Mouse (Mus musculus): ENCODE measurements around the gene Armc7. TPM values are rescaled to one million over a fixed set of nuclear protein-coding genes. Genes with fewer than 3 reads are reported as not detected.

Armc7 gene
- total and polyA plus RNA-seq, 2 experiments from 2014 or later, result 13.4 to 14.0 TPM

DNA sequence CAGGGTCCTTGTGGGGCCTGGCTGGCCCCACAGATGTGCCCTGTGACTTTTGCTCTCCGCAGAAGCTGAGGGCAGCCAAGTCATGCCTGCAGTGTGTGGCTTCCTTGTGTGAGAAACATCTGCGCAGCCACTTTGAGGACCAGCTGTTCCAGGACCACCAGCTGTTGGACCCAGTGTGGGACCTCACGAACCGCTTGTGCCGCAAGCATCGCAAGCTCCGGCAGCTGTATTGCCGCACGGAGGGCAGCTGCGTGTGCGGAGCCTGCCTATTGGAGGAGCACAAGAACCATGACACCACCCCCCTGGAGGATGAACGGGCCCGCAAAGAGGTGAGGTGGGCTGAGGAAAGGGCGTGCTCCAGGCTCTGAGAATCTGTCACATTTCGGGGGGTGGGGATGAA lies 34.0 kb upstream of the Armc7 start:
- no peak for TF ChIP-seq CTCF (IDR thresholded peaks at IDR 0.05)
- no peak overlapping the region for H3K4me3 ChIP-seq (ENCODE audit: low read depth, low read length)
- H3K27me3 ChIP-seq (ENCODE audit: insufficient read depth, low read length), result no peaks in the 10 kb centered on the region
- ATAC-seq (ENCODE audit: low FRiP score) (no peak), DNase-seq (ENCODE audit: low spot score) (no peak)
- no peak overlapping the region for H3K9ac ChIP-seq (replicated peaks; ENCODE audit: low read length, poor library complexity, severe bottlenecking)
- H3K27ac ChIP-seq (ENCODE audit: low read depth, low read length), result no peak overlapping the region
- WGBS, result 55% methylated on average over 15 of the region's 15 CpGs
- H3K9me3 ChIP-seq (ENCODE audit: low read length), result no peaks in the 10 kb centered on the region
- H3K36me3 ChIP-seq (ENCODE audit: insufficient read depth, low read length), result no peaks in the 10 kb centered on the region
- no peak overlapping the region for H3K4me2 ChIP-seq (ENCODE audit: low read depth, low read length, poor library complexity, severe bottlenecking)
- H3K4me1 ChIP-seq (ENCODE audit: insufficient read depth, low read length), result no peaks in the 10 kb centered on the region

DNA sequence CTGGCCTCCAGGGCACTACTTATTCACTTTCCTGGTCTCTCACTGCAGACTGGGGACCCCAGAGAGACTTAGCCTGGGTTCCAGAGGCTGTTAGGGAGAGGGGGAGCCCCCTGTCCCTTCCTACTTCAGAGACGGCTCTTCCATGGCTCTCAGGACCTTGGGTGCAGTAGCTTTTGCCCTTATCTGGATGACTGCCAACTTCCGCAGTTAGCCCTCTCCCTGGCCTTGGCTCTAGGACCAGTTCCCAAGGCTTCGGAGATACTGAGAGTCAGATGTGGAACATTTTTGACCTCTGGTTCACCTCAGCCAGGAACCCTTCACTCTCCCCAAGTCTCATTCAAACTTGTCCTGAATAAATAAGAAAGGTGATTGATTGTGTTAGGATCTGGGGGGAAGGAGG lies 28.6 kb upstream of the Armc7 start:
- WGBS, result 76% methylated on average over 3 of the region's 3 CpGs
- no peaks in the 10 kb centered on the region for H3K27me3 ChIP-seq (ENCODE audit: insufficient read depth, low read length)
- no peaks in the 10 kb centered on the region for H3K9me3 ChIP-seq (ENCODE audit: low read length)
- no peak for TF ChIP-seq CTCF (IDR thresholded peaks at IDR 0.05)
- no peaks in the 10 kb centered on the region for H3K4me1 ChIP-seq (ENCODE audit: insufficient read depth, low read length)
- ATAC-seq (ENCODE audit: low FRiP score), result no peak
- no peak overlapping the region for H3K4me2 ChIP-seq (ENCODE audit: low read depth, low read length, poor library complexity, severe bottlenecking)
- no peak overlapping the region for H3K4me3 ChIP-seq (ENCODE audit: low read depth, low read length)
- no peaks in the 10 kb centered on the region for H3K36me3 ChIP-seq (ENCODE audit: insufficient read depth, low read length)
- H3K27ac ChIP-seq (ENCODE audit: low read depth, low read length), result no peak overlapping the region
- H3K9ac ChIP-seq (replicated peaks; ENCODE audit: low read length, poor library complexity, severe bottlenecking), result no peak overlapping the region
- DNase-seq (ENCODE audit: low spot score), result no peak

DNA sequence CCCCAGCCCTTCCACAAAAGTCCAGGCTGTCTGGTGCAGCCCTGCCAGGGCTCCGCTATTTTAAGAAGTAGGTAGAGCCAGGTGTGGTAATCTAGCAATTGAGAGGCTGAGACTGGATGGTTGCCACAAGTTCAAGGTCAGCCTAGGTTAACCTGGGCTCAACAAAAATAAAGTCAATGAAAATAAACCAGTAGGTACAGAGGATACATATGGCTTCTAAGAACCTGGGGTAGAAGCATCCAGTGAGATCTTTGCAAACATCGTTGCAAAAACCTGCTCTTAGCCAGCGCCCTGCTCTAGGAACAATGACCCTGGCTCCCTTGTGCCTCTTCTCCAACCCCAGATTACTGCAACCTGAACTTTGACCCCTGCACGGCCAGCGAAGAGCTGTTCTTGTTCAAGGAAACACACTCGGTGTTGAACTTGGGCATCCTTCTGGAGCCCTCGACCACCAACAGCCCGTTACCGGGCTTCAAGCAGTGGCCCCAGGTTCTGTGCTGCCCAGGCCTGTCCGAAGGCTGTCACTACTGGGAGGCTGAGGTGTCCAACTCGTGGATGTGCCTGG lies 28.1 kb upstream of the Armc7 start:
- no peaks in the 10 kb centered on the region for H3K9me3 ChIP-seq (ENCODE audit: low read length)
- no peak for ATAC-seq (ENCODE audit: low FRiP score)
- no peak overlapping the region for H3K9ac ChIP-seq (replicated peaks; ENCODE audit: low read length, poor library complexity, severe bottlenecking)
- no peak for TF ChIP-seq CTCF (IDR thresholded peaks at IDR 0.05)
- DNase-seq (ENCODE audit: low spot score), result no peak
- H3K4me1 ChIP-seq (ENCODE audit: insufficient read depth, low read length), result no peaks in the 10 kb centered on the region
- WGBS, result 82% methylated on average over 11 of the region's 11 CpGs
- H3K36me3 ChIP-seq (ENCODE audit: insufficient read depth, low read length), result no peaks in the 10 kb centered on the region
- H3K4me3 ChIP-seq (ENCODE audit: low read depth, low read length), result no peak overlapping the region
- no peaks in the 10 kb centered on the region for H3K27me3 ChIP-seq (ENCODE audit: insufficient read depth, low read length)
- no peak overlapping the region for H3K27ac ChIP-seq (ENCODE audit: low read depth, low read length)
- H3K4me2 ChIP-seq (ENCODE audit: low read depth, low read length, poor library complexity, severe bottlenecking), result no peak overlapping the region

DNA sequence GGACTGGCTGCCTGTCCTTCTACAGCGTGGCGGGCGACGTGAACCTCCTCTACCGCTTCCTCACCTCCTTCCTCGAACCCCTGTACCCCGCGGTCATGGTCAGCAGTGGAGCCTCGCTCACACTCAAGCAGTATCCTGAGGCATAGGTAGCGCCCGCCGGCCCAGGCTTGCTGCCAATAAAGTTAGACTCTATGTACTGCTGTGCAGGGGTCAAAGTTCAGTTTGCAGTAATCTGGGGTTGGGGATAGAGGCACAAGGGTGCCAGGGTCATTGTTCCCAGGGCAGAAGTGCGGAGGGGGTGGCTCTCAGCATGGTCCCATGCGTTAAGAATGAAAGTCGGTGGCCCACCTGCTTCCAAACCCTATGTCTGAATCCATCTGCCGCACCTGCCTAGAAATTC lies 27.4 kb upstream of the Armc7 start:
- no peaks in the 10 kb centered on the region for H3K9me3 ChIP-seq (ENCODE audit: low read length)
- WGBS, result 83% methylated on average over 16 of the region's 16 CpGs
- no peak for ATAC-seq (ENCODE audit: low FRiP score)
- no peak overlapping the region for H3K9ac ChIP-seq (replicated peaks; ENCODE audit: low read length, poor library complexity, severe bottlenecking)
- H3K36me3 ChIP-seq (ENCODE audit: insufficient read depth, low read length), result no peaks in the 10 kb centered on the region
- H3K4me3 ChIP-seq (ENCODE audit: low read depth, low read length), result no peak overlapping the region
- H3K27me3 ChIP-seq (ENCODE audit: insufficient read depth, low read length), result no peaks in the 10 kb centered on the region
- H3K4me2 ChIP-seq (ENCODE audit: low read depth, low read length, poor library complexity, severe bottlenecking), result no peak overlapping the region
- no peak for DNase-seq (ENCODE audit: low spot score)
- TF ChIP-seq CTCF (IDR thresholded peaks at IDR 0.05), result no peak
- H3K4me1 ChIP-seq (ENCODE audit: insufficient read depth, low read length), result no peaks in the 10 kb centered on the region
- no peak overlapping the region for H3K27ac ChIP-seq (ENCODE audit: low read depth, low read length)

DNA sequence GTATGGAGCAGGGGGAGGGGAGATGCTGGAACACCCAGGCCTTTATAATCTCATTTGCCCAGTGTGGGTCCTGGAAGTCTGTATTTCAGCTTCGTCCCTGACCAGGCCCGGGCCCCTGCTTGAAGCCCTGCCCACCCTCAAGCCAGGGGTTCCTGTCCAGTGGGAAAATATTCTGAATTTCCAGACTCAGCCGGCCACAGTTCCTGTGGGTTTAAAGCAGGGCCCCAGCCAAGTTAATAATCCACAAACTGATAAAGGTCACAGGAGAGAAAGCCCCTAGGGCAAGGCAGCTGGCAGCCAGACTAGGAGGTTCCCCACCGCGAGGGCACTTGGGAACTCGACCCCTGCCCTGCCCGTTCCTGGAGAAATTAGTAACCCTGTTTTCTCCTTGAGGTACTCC lies 26.5 kb upstream of the Armc7 start:
- no peak for TF ChIP-seq CTCF (IDR thresholded peaks at IDR 0.05)
- Histone ChIP-seq H3K9ac (replicated peaks; ENCODE audit: low read length, poor library complexity, severe bottlenecking) (no peak overlapping the region), H3K4me3 (ENCODE audit: low read depth, low read length) (no peak overlapping the region), H3K9me3 (ENCODE audit: low read length) (no peaks in the 10 kb centered on the region), H3K4me2 (ENCODE audit: low read depth, low read length, poor library complexity, severe bottlenecking) (no peak overlapping the region), H3K27ac (ENCODE audit: low read depth, low read length) (no peak overlapping the region), H3K4me1 (ENCODE audit: insufficient read depth, low read length) (no peaks in the 10 kb centered on the region), H3K36me3 (ENCODE audit: insufficient read depth, low read length) (no peaks in the 10 kb centered on the region), H3K27me3 (ENCODE audit: insufficient read depth, low read length) (no peaks in the 10 kb centered on the region)
- ATAC-seq (ENCODE audit: low FRiP score) (no peak), DNase-seq (ENCODE audit: low spot score) (no peak)
- 57% methylated on average over 7 of the region's 7 CpGs for WGBS

DNA sequence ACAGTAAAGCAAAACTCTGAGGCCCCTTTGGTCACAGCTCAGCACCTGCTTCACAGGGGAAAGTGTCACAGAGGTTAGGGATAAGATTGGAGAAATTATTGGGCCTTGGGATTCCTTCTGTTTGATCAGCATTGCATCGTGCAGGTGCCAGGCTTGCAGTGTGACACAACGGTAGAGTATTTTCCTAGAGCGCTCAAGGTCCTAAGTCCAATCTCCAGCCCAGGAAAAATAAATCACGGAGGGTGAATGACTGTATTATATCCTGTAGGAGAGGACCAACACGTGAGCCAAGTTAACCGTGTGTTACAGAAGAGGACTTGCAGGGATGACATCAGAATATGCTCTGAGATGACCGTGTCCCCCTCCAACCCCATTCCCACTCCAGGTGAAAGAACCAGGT lies 25.3 kb upstream of the Armc7 start:
- no peak for DNase-seq (ENCODE audit: low spot score)
- no peaks in the 10 kb centered on the region for H3K27me3 ChIP-seq (ENCODE audit: insufficient read depth, low read length)
- WGBS, result 90% methylated on average over 7 of the region's 7 CpGs
- no peaks in the 10 kb centered on the region for H3K4me1 ChIP-seq (ENCODE audit: insufficient read depth, low read length)
- no peak overlapping the region for H3K9ac ChIP-seq (replicated peaks; ENCODE audit: low read length, poor library complexity, severe bottlenecking)
- no peaks in the 10 kb centered on the region for H3K9me3 ChIP-seq (ENCODE audit: low read length)
- H3K4me3 ChIP-seq (ENCODE audit: low read depth, low read length), result no peak overlapping the region
- H3K4me2 ChIP-seq (ENCODE audit: low read depth, low read length, poor library complexity, severe bottlenecking), result no peak overlapping the region
- H3K36me3 ChIP-seq (ENCODE audit: insufficient read depth, low read length), result no peaks in the 10 kb centered on the region
- no peak for TF ChIP-seq CTCF (IDR thresholded peaks at IDR 0.05)
- no peak for ATAC-seq (ENCODE audit: low FRiP score)
- no peak overlapping the region for H3K27ac ChIP-seq (ENCODE audit: low read depth, low read length)

Data from midbrain, postnatal 0 days (tissue).